Mouse (Mus musculus): ENCODE results near the gene Cntnap5a. TPM values are rescaled to one million over a fixed set of nuclear protein-coding genes. Genes with fewer than 3 reads are reported as not detected.

The Cntnap5a gene
- total and polyA plus RNA-seq, 3 experiments, result 0.02 TPM; not detected in 1

- Histone ChIP-seq H3K4me1 (ENCODE audit: control insufficient read depth, insufficient read depth, low read length) (no peaks in the 10 kb centered on the region), H3K36me3 (ENCODE audit: control insufficient read depth, insufficient read depth, low read length) (no peaks in the 10 kb centered on the region), H3K27me3 (ENCODE audit: control insufficient read depth, insufficient read depth, low read length) (no peaks in the 10 kb centered on the region), H3K9ac (ENCODE audit: low read depth, low read length) (no peak overlapping the region), H3K79me2 (replicated peaks; ENCODE audit: control insufficient read depth, insufficient read depth, low read length) (no peaks in the 10 kb centered on the region), H3K4me3 (no peak overlapping the region), H3K27ac (no peak overlapping the region)
- DNase-seq, result no peak
- TF ChIP-seq POLR2A (IDR thresholded peaks at IDR 0.05; ENCODE audit: insufficient read depth, low read depth, low read length), result no peak
- TF ChIP-seq CTCF (IDR thresholded peaks at IDR 0.05), result no peak
- TF ChIP-seq EP300 (IDR thresholded peaks at IDR 0.05; ENCODE audit: insufficient read depth, low read depth, low read length), result no peak
- 56% methylated on average over 4 of the region's 4 CpGs for WGBS
- intact Hi-C loops (cut with DNase I), result no loop called here
Observed at GRCm38 (mm10) chr1:116455115-116455717, 770.7 kb downstream of the Cntnap5a start.

DNA sequence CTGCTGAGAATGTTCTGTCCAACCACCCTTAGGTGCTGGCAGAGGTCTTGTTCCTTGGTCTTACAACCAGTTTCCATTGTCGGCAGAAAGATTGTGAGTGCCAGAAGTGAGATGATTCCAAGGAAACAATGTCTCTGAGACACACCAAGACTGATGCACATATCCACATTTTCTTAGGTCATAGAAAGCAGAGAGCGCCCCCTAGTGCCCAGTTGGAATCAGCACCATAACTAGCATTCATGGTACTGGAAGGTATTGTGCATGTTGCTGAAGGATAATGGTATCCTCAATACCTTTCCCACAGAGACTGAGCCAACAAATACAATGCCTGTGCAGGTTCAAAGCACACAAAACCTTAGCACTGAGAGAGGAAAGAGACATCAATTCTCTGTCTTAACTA, 793.1 kb downstream of the Cntnap5a start:
- DNase-seq, result no peak
- no peaks in the 10 kb centered on the region for H3K79me2 ChIP-seq (replicated peaks; ENCODE audit: control insufficient read depth, insufficient read depth, low read length)
- no peaks in the 10 kb centered on the region for H3K27me3 ChIP-seq (ENCODE audit: control insufficient read depth, insufficient read depth, low read length)
- peak; percentile 60 for TF ChIP-seq CTCF (IDR thresholded peaks at IDR 0.05)
- no peak for TF ChIP-seq POLR2A (IDR thresholded peaks at IDR 0.05; ENCODE audit: insufficient read depth, low read depth, low read length)
- no peaks in the 10 kb centered on the region for H3K4me1 ChIP-seq (ENCODE audit: control insufficient read depth, insufficient read depth, low read length)
- no peak overlapping the region for H3K27ac ChIP-seq
- no peak overlapping the region for H3K4me3 ChIP-seq
- WGBS, result 17% methylated on average over 2 of the region's 2 CpGs
- H3K9ac ChIP-seq (ENCODE audit: low read depth, low read length), result no peak overlapping the region
- no peaks in the 10 kb centered on the region for H3K36me3 ChIP-seq (ENCODE audit: control insufficient read depth, insufficient read depth, low read length)
- intact Hi-C loops (cut with DNase I), result no loop called here

DNA sequence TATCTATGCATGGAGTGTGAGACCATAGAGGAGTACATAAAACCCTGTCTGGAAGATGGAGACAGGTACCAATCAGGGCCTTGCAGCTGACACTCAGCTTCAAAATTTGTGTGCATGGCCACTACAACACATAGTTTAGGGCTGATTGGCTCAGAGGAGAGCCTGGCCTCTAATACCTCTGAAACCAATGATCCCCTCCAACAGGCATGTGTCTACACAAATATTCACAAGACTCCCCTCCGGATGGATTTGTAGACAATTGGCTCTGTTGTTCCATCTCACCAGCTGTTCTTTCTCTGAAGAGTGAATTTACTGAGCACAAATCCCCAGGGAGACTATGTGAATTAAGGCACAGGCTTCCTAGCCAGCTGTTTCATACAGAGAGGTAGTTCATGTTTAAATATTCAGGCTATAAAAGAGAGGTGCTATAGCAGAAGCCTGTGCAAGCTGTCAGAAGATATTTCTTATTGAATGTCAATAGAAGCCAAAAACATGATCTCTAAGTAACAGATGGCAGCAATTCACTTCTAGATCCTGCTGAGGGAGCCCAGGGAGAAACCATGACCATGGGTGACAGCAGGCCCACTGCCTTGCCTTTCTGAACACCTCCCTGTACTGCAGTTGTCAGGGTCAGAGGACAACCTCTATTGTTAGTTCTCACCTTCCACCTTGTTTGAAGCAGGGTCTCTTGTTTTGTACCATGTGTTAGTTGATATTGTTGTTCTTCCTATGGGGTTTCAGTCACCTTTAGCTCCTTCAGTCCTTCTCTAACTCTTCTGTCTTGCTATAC, 804.4 kb downstream of the Cntnap5a start:
- no peak for DNase-seq
- H3K4me1 ChIP-seq (ENCODE audit: control insufficient read depth, insufficient read depth, low read length), result no peaks in the 10 kb centered on the region
- no peaks in the 10 kb centered on the region for H3K79me2 ChIP-seq (replicated peaks; ENCODE audit: control insufficient read depth, insufficient read depth, low read length)
- intact Hi-C loops (cut with DNase I), result no loop called here
- H3K27me3 ChIP-seq (ENCODE audit: control insufficient read depth, insufficient read depth, low read length), result no peaks in the 10 kb centered on the region
- WGBS, result 51% methylated on average over 1 of the region's 1 CpGs
- no peak overlapping the region for H3K4me3 ChIP-seq
- H3K27ac ChIP-seq, result no peak overlapping the region
- TF ChIP-seq EP300 (IDR thresholded peaks at IDR 0.05; ENCODE audit: insufficient read depth, low read depth, low read length) (no peak), POLR2A (IDR thresholded peaks at IDR 0.05; ENCODE audit: insufficient read depth, low read depth, low read length) (no peak), CTCF (IDR thresholded peaks at IDR 0.05) (no peak)
- H3K36me3 ChIP-seq (ENCODE audit: control insufficient read depth, insufficient read depth, low read length), result no peaks in the 10 kb centered on the region
- no peak overlapping the region for H3K9ac ChIP-seq (ENCODE audit: low read depth, low read length)

- H3K27me3 ChIP-seq (ENCODE audit: control insufficient read depth, insufficient read depth, low read length), result no peaks in the 10 kb centered on the region
- WGBS, result 62% methylated on average over 4 of the region's 4 CpGs
- H3K79me2 ChIP-seq (replicated peaks; ENCODE audit: control insufficient read depth, insufficient read depth, low read length), result no peaks in the 10 kb centered on the region
- TF ChIP-seq POLR2A (IDR thresholded peaks at IDR 0.05; ENCODE audit: insufficient read depth, low read depth, low read length), result no peak
- TF ChIP-seq EP300 (IDR thresholded peaks at IDR 0.05; ENCODE audit: insufficient read depth, low read depth, low read length), result no peak
- no peak for TF ChIP-seq CTCF (IDR thresholded peaks at IDR 0.05)
- intact Hi-C loops (cut with DNase I), result no loop called here
- no peak for DNase-seq
- no peak overlapping the region for H3K4me3 ChIP-seq
- H3K27ac ChIP-seq, result no peak overlapping the region
- H3K9ac ChIP-seq (ENCODE audit: low read depth, low read length), result no peak overlapping the region
- H3K36me3 ChIP-seq (ENCODE audit: control insufficient read depth, insufficient read depth, low read length), result no peaks in the 10 kb centered on the region
- no peaks in the 10 kb centered on the region for H3K4me1 ChIP-seq (ENCODE audit: control insufficient read depth, insufficient read depth, low read length)
Observed at GRCm38 (mm10) chr1:116577969-116578666, 893.6 kb downstream of the Cntnap5a start.

GRCm38 (mm10) chr1:116616272-116616671, 931.7 kb downstream of the Cntnap5a start:
- TF ChIP-seq POLR2A (IDR thresholded peaks at IDR 0.05; ENCODE audit: insufficient read depth, low read depth, low read length), result no peak
- no peak for TF ChIP-seq EP300 (IDR thresholded peaks at IDR 0.05; ENCODE audit: insufficient read depth, low read depth, low read length)
- no peak for TF ChIP-seq CTCF (IDR thresholded peaks at IDR 0.05)

More at GRCm38 (mm10) chr1:116616272-116616671, 931.7 kb downstream of the Cntnap5a start:
- no peak for DNase-seq
- Histone ChIP-seq H3K27me3 (ENCODE audit: control insufficient read depth, insufficient read depth, low read length) (no peaks in the 10 kb centered on the region), H3K27ac (no peak overlapping the region), H3K4me3 (no peak overlapping the region), H3K9ac (ENCODE audit: low read depth, low read length) (no peak overlapping the region), H3K79me2 (replicated peaks; ENCODE audit: control insufficient read depth, insufficient read depth, low read length) (no peaks in the 10 kb centered on the region), H3K4me1 (ENCODE audit: control insufficient read depth, insufficient read depth, low read length) (no peaks in the 10 kb centered on the region), H3K36me3 (ENCODE audit: control insufficient read depth, insufficient read depth, low read length) (no peaks in the 10 kb centered on the region)
- intact Hi-C loops (cut with DNase I), result no loop called here

Small RNAs within 50 kb of the gene (microRNA-seq; reads per million reads assigned to microRNA genes)
- gene Gm23393, result 0 reads per million in 2 experiments
